Mouse (Mus musculus) ES-E14 (cell line): ENCODE results near the gene Ldhal6b.

Source experiments
- HCFC1 ChIP-seq: IDR thresholded peaks from 2 replicates; pipeline ENCODE4 v1.6.1; 2012; ENCODE audit warnings: low read length, inconsistent platforms, borderline replicate concordance; ENCODE audit not compliant: insufficient read depth
- ZNF384 ChIP-seq: IDR thresholded peaks from 2 replicates; pipeline ENCODE4 v1.6.1; 2012; ENCODE audit warnings: low read depth, low read length, inconsistent platforms

DNA sequence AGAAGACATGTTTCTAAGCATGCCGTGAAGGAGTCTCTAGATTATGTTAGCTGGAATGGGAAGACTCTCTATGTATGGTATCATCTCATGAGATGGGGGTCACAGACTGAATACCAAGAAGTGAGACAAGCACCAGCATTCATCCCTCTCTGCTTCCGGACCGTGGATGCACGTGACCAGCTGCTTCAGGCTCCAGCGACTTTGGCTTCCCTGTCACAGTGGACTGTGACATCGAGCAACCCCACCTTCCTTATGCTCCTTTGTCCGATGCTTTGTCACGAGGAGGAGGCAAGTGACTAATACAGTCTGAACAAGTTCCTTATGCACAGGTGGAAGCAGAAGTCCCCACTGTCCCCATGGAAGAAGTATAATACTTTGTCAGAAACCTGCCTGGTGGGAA lies 48.2 kb upstream of the Ldhal6b start:
- TF ChIP-seq ZNF384 (no peak), HCFC1 (no peak)
